Mouse (Mus musculus): ENCODE measurements around the gene Morn5.

Gene Morn5

GRCm38 (mm10) chr2:36104436-36104955, 55.2 kb downstream of the Morn5 start:
- no peak for DNase-seq (ENCODE audit: low spot score in 2 of 2)

- DNase-seq (ENCODE audit: low spot score in 2 of 2) = no peak
These were observed 55.9 kb downstream of the Morn5 start, which contains the start of gene Lhx6 for GRCm38 (mm10) chr2:36104956-36105741. Gene Lhx6 (minus strand): TSS chr2:36105408.

GRCm38 (mm10) chr2:36108615-36109014, 59.4 kb downstream of the Morn5 start:
- DNase-seq (ENCODE audit: low spot score in 2 of 2) = no peak

GRCm38 (mm10) chr2:36112632-36113031, 63.4 kb downstream of the Morn5 start:
- DNase-seq (ENCODE audit: low spot score in 2 of 2) = no peak

GRCm38 (mm10) chr2:36126795-36127429, 77.7 kb downstream of the Morn5 start:
- DNase-seq (ENCODE audit: low spot score in 2 of 2) = no peak

- no peak for DNase-seq (ENCODE audit: low spot score in 2 of 2)
These were observed 78.7 kb downstream of the Morn5 start for GRCm38 (mm10) chr2:36127973-36128372.

GRCm38 (mm10) chr2:36129051-36129450, 79.8 kb downstream of the Morn5 start:
- DNase-seq (ENCODE audit: low spot score in 2 of 2) = no peak
